Mouse (Mus musculus) mouse trophoblast stem cell (cell line): ENCODE measurements around the gene P2ry12.

Experiments used
- in situ Hi-C, 2 experiments: fragments of 300-500 bp; cut with MseI, MboI; formaldehyde crosslinking; loops; 2 replicates in 1 of 2; 3 replicates in 1 of 2; pipeline ENCODE4 v1.15.1; 2025

Gene P2ry12

DNA sequence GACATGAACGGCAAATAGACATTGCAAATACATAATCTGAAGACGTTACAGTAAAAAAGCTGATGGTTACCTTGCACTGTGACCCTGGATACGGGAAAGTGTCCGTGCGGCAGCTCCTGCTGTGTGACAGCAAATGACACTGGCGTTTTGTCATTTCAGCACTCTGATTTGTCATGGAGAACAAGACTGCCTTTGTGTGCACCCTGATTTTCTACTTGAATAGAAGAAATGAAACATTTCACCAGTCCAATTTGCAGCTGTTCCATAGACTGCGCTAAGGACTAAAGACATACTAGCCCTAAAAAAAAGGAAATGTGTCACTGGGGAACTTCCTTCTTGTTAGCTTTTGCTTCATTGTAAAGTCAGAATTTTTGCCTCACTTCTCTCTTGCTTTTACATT lies at the start of gene P2ry12:
Gene P2ry12, minus strand, starts transcription at position 168 of the 400 bp plus-strand sequence.
- in situ Hi-C loops: no loop called here

DNA sequence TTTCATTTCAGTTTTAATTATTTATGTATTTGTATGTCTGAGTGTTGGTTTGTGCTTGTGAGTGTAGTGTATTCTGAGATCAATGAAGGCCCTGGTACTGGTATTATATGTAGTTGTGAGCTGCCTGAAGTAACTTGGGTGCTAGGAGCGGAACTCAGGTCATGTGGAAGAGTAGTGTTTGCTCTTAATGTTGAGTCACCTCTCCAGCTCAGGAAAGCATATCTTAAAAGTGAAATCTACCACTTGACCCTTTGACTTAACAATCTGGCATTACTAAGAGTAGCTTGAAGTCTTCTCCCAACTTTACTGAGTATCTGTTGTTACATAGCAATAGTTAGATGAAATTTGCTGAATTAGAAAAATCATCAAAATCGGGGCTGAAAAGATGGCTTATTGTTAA lies 42.8 kb upstream of the P2ry12 start:
- in situ Hi-C loops: no loop called here

- in situ Hi-C loops: no loop called here
These were observed 42.3 kb upstream of the P2ry12 start for GRCm38 (mm10) chr3:59304944-59305343.

- in situ Hi-C loops: no loop called here
These were observed 35.0 kb upstream of the P2ry12 start for GRCm38 (mm10) chr3:59297653-59298052.

DNA sequence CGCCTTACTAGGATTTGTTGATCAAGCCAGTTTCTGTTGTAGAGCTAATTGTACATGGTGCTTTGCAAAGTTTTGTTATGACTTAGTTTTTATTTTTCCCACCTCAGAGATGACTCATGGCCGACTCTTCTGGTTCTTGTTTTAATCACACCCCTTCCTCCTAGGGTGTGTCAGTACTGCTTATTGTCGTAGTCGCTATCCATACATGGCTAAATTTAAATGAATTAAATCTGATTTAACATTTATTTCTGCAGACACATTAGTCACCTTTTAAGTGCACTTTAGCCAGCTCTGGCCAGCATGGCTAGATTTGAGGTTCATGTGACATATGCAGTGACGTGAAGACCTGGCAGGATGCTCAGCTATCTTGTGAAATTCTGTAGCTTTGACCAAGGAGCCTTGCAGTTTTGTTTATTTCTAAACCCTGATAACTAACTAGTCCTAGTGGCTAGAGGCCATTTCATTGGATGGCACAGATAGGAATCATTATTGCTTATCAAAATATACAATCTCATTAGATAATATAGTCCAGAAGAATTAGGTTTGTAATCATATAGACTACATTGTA lies 34.0 kb upstream of the P2ry12 start:
- in situ Hi-C loops: no loop called here

GRCm38 (mm10) chr3:59295699-59296562 lies 33.3 kb upstream of the P2ry12 start:
- in situ Hi-C loops: no loop called here

DNA sequence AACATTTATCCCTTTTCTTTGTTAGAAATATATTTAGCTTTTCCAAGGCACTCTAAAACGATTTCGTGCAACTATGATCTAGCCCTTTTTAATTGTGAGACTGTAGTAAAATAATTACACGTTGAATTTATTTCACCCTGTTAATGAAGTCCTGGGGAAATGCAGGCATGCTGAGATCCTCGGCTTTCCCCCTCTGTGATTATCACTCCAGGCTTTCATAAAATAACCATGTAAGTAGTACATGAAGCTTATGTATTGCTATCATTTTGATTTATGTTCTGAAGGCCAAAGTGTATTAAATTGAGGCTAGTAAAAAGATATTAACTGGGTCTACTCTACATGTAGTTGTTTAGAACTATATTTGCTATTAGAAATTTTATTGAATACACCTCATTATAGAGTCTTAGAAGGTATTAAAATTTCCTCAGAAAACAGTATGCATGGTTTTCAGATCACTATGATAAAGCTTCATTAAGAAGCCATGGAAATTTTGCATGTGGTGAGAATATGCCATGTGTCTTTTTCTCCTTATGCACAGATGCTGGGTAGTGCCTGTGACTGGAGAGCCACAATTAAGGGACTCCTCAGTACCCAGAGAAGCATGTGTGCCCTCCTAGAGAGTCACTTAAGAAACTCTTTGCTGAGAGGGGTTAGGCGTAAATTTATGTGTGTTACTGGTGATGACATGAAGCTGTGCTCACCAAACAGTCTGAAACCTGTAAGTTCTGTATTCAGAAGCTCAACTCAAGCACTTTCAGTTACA lies 30.9 kb upstream of the P2ry12 start:
- in situ Hi-C loops: no loop called here

DNA sequence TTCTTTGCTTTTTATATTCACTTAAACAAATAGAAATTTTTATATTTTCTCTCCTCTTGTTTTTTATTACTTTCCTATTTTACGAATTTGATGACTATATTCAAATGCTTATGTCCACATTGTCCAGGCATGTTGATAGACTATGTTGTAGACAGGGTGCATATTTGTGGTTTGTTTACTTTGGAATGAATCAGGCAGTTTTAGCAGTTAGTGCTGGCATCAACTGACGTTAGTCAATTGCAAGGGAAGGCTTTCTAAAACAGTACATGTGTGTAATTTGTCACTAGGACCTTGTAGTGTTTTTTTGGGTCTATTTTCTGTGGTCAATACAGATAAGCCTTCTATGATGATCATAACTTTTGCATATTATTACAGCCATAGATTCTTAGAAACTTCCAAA lies 27.9 kb upstream of the P2ry12 start:
- in situ Hi-C loops: no loop called here

- in situ Hi-C loops: no loop called here
These were observed 15.9 kb upstream of the P2ry12 start for GRCm38 (mm10) chr3:59278620-59279019.

GRCm38 (mm10) chr3:59278254-59278533 lies 15.5 kb upstream of the P2ry12 start:
- in situ Hi-C loops: no loop called here

DNA sequence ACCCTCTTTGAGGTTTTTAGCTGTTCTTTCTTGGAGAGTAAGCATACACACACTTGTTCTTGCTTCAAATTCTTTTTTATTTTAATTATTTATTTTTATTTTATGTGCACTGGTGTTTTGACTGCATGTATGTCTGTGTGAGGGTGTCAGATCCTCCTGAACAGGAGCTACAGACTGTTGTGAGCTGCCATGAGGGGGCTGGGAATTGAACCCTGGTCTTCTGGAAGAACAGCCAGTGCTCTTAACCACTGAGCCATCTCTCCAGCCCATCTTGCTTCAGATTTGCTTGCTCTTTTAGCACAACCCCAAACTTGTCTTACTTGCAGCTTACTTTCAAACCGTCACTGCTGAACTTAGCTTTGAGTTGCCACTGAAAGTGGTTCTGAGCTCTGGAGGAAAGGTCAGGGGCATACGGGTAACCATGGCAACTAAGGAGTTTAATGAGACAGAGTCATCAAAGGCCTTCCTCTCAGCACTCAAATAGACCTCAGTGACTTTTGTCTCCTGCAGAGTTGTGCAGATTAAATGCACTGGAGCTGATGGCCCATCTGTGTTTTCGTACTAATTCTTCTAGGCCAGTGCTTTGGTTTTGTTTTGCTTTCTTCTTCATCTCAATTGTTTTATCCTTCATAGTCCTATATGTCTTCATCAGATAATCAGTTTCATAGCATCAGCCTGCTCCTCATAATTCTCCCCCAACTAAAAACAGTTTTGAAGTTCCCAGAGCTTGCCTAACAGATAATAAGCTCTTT lies 15.0 kb upstream of the P2ry12 start:
- in situ Hi-C loops: no loop called here

- in situ Hi-C loops: no loop called here
These were observed 8.1 kb upstream of the P2ry12 start for GRCm38 (mm10) chr3:59270811-59271210.

DNA sequence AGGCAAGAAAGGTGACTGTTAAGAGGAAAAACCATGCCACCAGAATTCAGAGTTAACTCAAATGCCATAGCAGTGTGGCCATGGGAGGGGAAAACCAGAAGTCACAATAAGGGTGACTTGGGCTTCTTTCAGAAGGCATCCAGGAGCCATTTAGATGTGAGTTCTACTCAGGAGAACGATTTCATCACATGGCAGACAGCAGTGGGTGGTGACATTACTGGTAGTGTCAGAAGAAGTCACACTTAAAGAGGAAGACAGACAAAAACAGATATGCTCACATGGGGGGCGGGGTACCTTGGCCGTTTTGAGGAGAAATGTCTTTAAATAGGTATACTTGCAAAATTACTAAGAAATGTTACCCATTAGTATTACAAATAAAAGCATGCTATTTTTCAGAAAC lies 1.3 kb upstream of the P2ry12 start:
- in situ Hi-C loops: no loop called here

DNA sequence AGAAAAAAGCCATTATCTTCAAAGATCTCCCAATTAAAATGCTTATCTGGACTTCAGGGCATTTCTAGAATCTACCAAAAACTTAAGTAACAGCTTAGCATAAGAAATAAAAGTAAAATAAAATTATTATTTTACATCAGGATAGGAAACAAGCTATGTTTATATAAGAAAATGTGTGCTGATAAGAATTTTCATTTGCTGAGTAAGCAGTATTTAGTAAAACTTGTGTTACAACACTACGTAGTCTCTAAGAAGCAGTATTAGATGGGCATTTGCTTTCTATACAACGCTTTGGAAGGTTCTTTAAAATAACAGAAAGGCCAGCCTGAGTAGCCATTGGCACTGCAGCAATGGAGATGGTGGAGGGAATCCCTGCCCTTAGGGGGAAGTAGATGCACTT lies 746 bp upstream of the P2ry12 start:
- in situ Hi-C loops: no loop called here

GRCm38 (mm10) chr3:59261709-59262472 lies 780 bp downstream of the P2ry12 start:
- in situ Hi-C loops: no loop called here

DNA sequence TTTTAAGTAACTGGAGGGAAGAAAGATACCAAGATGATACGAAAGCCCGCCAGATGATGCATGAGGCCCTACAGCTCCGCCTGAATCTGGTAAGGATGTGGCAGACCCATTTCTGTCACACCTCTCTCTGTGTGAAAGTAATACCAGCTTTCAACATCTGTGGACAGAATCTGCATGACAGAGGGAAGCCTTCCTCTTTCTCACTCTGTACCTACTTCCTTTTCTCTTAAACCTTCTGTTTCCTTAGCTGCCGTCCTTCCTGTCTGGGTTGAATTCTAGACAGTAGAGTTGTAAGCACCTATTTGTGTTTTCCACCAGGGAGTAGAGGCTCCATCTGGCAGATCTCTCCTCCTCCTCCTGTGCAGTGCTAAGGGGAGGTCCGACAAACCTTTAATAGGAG lies 1.9 kb downstream of the P2ry12 start:
- in situ Hi-C loops: no loop called here

- in situ Hi-C loops: no loop called here
These were observed 4.7 kb downstream of the P2ry12 start for GRCm38 (mm10) chr3:59257740-59258664.

DNA sequence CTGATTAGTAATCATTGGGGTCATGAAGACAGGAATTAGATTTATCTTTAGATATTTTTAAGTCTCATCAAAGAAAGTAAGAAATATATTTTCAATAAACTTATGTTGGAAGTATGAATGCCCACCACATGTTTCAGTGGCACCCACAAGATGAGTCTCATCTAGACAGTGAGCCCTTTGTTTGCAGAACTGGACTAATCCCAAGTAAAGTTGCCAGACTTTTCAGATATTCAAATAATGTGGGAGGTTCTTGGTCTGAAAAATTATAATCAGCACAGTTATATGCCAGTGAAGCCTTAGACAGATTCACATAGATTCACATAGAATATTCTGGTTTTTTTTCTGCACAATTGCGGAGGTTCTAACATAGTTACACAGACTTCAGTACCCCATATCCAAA lies 12.2 kb downstream of the P2ry12 start:
- in situ Hi-C loops: no loop called here

- in situ Hi-C loops: no loop called here
These were observed 14.6 kb downstream of the P2ry12 start for GRCm38 (mm10) chr3:59248031-59248430.

GRCm38 (mm10) chr3:59243384-59243783 lies 19.3 kb downstream of the P2ry12 start:
- in situ Hi-C loops: no loop called here
